Mouse (Mus musculus): ENCODE measurements around the gene Klhl11. TPM values are rescaled to one million over a fixed set of nuclear protein-coding genes. Genes with fewer than 3 reads are reported as not detected.

The Klhl11 gene
- polyA plus RNA-seq, 1 experiment from 2014 or later = 8.2 TPM

- Histone ChIP-seq H3K27me3 (no peaks in the 10 kb centered on the region), H3K9me3 (replicated peaks) (no peaks in the 10 kb centered on the region), H3K36me3 (peaks cover 9% of the 10 kb centered on the region), H3K4me2 (replicated peaks) (peak overlapping the region; percentile 92), H3K9ac (peak overlapping the region; percentile 90), H3K4me3 (replicated peaks) (peak overlapping the region; percentile 92), H3K4me1 (peaks cover 22% of the 10 kb centered on the region), H3K27ac (replicated peaks) (peak overlapping the region; percentile 79; the same call in 1 of the 2 replicates)
- 2% methylated on average over 30 of the region's 30 CpGs for WGBS
- no peak for ATAC-seq (ENCODE audit: insufficient number of reproducible peaks, low FRiP score, low TSS enrichment, low read depth)
Observed at GRCm38 (mm10) chr11:100471352-100472196, 967 bp downstream of the Klhl11 start.

- WGBS = 63% methylated on average over 1 of the region's 1 CpGs
Observed at GRCm38 (mm10) chr11:100465833-100466232, 6.7 kb downstream of the Klhl11 start.

GRCm38 (mm10) chr11:100465229-100465792 lies 7.2 kb downstream of the Klhl11 start:
- H3K4me2 ChIP-seq (replicated peaks) = no peak overlapping the region
- peaks cover 11% of the 10 kb centered on the region for H3K4me1 ChIP-seq
- no peak overlapping the region for H3K4me3 ChIP-seq (replicated peaks)
- H3K9ac ChIP-seq = no peak overlapping the region
- WGBS = 91% methylated on average over 1 of the region's 1 CpGs
- no peaks in the 10 kb centered on the region for H3K27me3 ChIP-seq
- no peak overlapping the region for H3K27ac ChIP-seq (replicated peaks)
- peaks cover 20% of the 10 kb centered on the region for H3K36me3 ChIP-seq
- no peaks in the 10 kb centered on the region for H3K9me3 ChIP-seq (replicated peaks)
- no peak for ATAC-seq (ENCODE audit: insufficient number of reproducible peaks, low FRiP score, low TSS enrichment, low read depth)

More at GRCm38 (mm10) chr11:100465833-100466232, 6.7 kb downstream of the Klhl11 start:
- no peak overlapping the region for H3K4me3 ChIP-seq (replicated peaks)
- H3K27ac ChIP-seq (replicated peaks) = no peak overlapping the region
- no peaks in the 10 kb centered on the region for H3K9me3 ChIP-seq (replicated peaks)
- no peak overlapping the region for H3K4me2 ChIP-seq (replicated peaks)
- ATAC-seq (ENCODE audit: insufficient number of reproducible peaks, low FRiP score, low TSS enrichment, low read depth) = no peak
- H3K9ac ChIP-seq = no peak overlapping the region
- H3K27me3 ChIP-seq = no peaks in the 10 kb centered on the region
- peaks cover 20% of the 10 kb centered on the region for H3K36me3 ChIP-seq
- H3K4me1 ChIP-seq = peaks cover 16% of the 10 kb centered on the region

- Histone ChIP-seq H3K4me3 (replicated peaks) (no peak overlapping the region), H3K27me3 (no peaks in the 10 kb centered on the region), H3K9ac (no peak overlapping the region), H3K4me2 (replicated peaks) (no peak overlapping the region), H3K27ac (replicated peaks) (no peak overlapping the region), H3K36me3 (peaks cover 25% of the 10 kb centered on the region), H3K4me1 (peaks cover 4% of the 10 kb centered on the region; the same call in 1 of the 2 replicates), H3K9me3 (replicated peaks) (no peaks in the 10 kb centered on the region)
- 87% methylated on average over 10 of the region's 10 CpGs for WGBS
- ATAC-seq (ENCODE audit: insufficient number of reproducible peaks, low FRiP score, low TSS enrichment, low read depth) = no peak
Observed at GRCm38 (mm10) chr11:100462699-100463098, 9.8 kb downstream of the Klhl11 start.

- no peak overlapping the region for H3K9ac ChIP-seq
- no peak overlapping the region for H3K4me2 ChIP-seq (replicated peaks)
- WGBS = 88% methylated on average over 5 of the region's 5 CpGs
- H3K9me3 ChIP-seq (replicated peaks) = no peaks in the 10 kb centered on the region
- H3K27ac ChIP-seq (replicated peaks) = no peak overlapping the region
- H3K27me3 ChIP-seq = no peaks in the 10 kb centered on the region
- peaks cover 23% of the 10 kb centered on the region for H3K36me3 ChIP-seq
- H3K4me1 ChIP-seq = no peaks in the 10 kb centered on the region
- no peak for ATAC-seq (ENCODE audit: insufficient number of reproducible peaks, low FRiP score, low TSS enrichment, low read depth)
- H3K4me3 ChIP-seq (replicated peaks) = no peak overlapping the region
Observed at GRCm38 (mm10) chr11:100457711-100458110, 14.8 kb downstream of the Klhl11 start.

GRCm38 (mm10) chr11:100457247-100457646 lies 15.3 kb downstream of the Klhl11 start:
- ATAC-seq (ENCODE audit: insufficient number of reproducible peaks, low FRiP score, low TSS enrichment, low read depth) = no peak
- H3K9me3 ChIP-seq (replicated peaks) = no peaks in the 10 kb centered on the region
- H3K27me3 ChIP-seq = no peaks in the 10 kb centered on the region
- no peak overlapping the region for H3K4me2 ChIP-seq (replicated peaks)
- 74% methylated on average over 4 of the region's 4 CpGs for WGBS
- no peaks in the 10 kb centered on the region for H3K4me1 ChIP-seq
- H3K9ac ChIP-seq = no peak overlapping the region
- peaks cover 20% of the 10 kb centered on the region for H3K36me3 ChIP-seq
- H3K27ac ChIP-seq (replicated peaks) = no peak overlapping the region
- no peak overlapping the region for H3K4me3 ChIP-seq (replicated peaks)

- no peak for ATAC-seq (ENCODE audit: insufficient number of reproducible peaks, low FRiP score, low TSS enrichment, low read depth)
- no peak overlapping the region for H3K4me2 ChIP-seq (replicated peaks)
Observed at GRCm38 (mm10) chr11:100442625-100443024, 29.9 kb downstream of the Klhl11 start.

GRCm38 (mm10) chr11:100441797-100442196 lies 30.7 kb downstream of the Klhl11 start, which contains the start of the genes Nt5c3b and Klhl10:
TSS of gene Nt5c3b (minus strand) at chr11:100441808.
TSS of gene Klhl10 (plus strand) at chr11:100441917.
- H3K4me2 ChIP-seq (replicated peaks) = peak within 1 kb of the TSS; percentile 68
- WGBS = 77% methylated on average over 8 of the region's 8 CpGs
- no peaks in the 10 kb centered on the region for H3K9me3 ChIP-seq (replicated peaks)
- peak within 1 kb of the TSS; percentile 73; the same call in 1 of the 2 replicates for H3K27ac ChIP-seq (replicated peaks)
- H3K36me3 ChIP-seq = peaks cover 23% of the 10 kb centered on the region
- peak within 1 kb of the TSS; percentile 82 for H3K4me3 ChIP-seq (replicated peaks)
- no peaks in the 10 kb centered on the region for H3K27me3 ChIP-seq
- H3K4me1 ChIP-seq = peaks cover 21% of the 10 kb centered on the region
- ATAC-seq (ENCODE audit: insufficient number of reproducible peaks, low FRiP score, low TSS enrichment, low read depth) = no peak
- peak within 1 kb of the TSS; percentile 95 for H3K9ac ChIP-seq

More at GRCm38 (mm10) chr11:100442625-100443024, 29.9 kb downstream of the Klhl11 start:
- Histone ChIP-seq H3K36me3 (peaks cover 16% of the 10 kb centered on the region), H3K9me3 (replicated peaks) (no peaks in the 10 kb centered on the region), H3K27me3 (no peaks in the 10 kb centered on the region), H3K4me3 (replicated peaks) (no peak overlapping the region), H3K9ac (no peak overlapping the region), H3K27ac (replicated peaks) (no peak overlapping the region), H3K4me1 (peaks cover 21% of the 10 kb centered on the region)
- WGBS = 87% methylated on average over 6 of the region's 6 CpGs

- peak overlapping the region; percentile 82 for H3K4me3 ChIP-seq (replicated peaks)
- no peaks in the 10 kb centered on the region for H3K27me3 ChIP-seq
- peaks cover 21% of the 10 kb centered on the region for H3K4me1 ChIP-seq
- peak overlapping the region; percentile 68 for H3K4me2 ChIP-seq (replicated peaks)
- peaks cover 30% of the 10 kb centered on the region for H3K36me3 ChIP-seq
- ATAC-seq (ENCODE audit: insufficient number of reproducible peaks, low FRiP score, low TSS enrichment, low read depth) = peak; percentile 96
- 2% methylated on average over 52 of the region's 52 CpGs for WGBS
- H3K9ac ChIP-seq = peak overlapping the region; percentile 95
- H3K9me3 ChIP-seq (replicated peaks) = no peaks in the 10 kb centered on the region
- H3K27ac ChIP-seq (replicated peaks) = peak overlapping the region; percentile 73; the same call in 1 of the 2 replicates
Observed at GRCm38 (mm10) chr11:100440691-100441522, 31.6 kb downstream of the Klhl11 start.

GRCm38 (mm10) chr11:100437901-100438300 lies 34.6 kb downstream of the Klhl11 start:
- peaks cover 21% of the 10 kb centered on the region for H3K4me1 ChIP-seq
- H3K27ac ChIP-seq (replicated peaks) = no peak overlapping the region
- peaks cover 46% of the 10 kb centered on the region for H3K36me3 ChIP-seq
- WGBS = 69% methylated on average over 1 of the region's 1 CpGs
- no peaks in the 10 kb centered on the region for H3K27me3 ChIP-seq
- no peak overlapping the region for H3K4me3 ChIP-seq (replicated peaks)
- no peak overlapping the region for H3K9ac ChIP-seq
- H3K9me3 ChIP-seq (replicated peaks) = no peaks in the 10 kb centered on the region
- no peak overlapping the region for H3K4me2 ChIP-seq (replicated peaks)
- ATAC-seq (ENCODE audit: insufficient number of reproducible peaks, low FRiP score, low TSS enrichment, low read depth) = no peak

All from embryonic facial prominence, embryonic 15.5 days (tissue).